Mouse (Mus musculus) stomach, postnatal 0 days (tissue): Measurements from ENCODE around the gene Ogg1.

Experiments used
- CTCF ChIP-seq: IDR thresholded peaks from 2 replicates; pipeline ENCODE4 v1.5.1; 2016; ENCODE audit warnings: antibody characterized with exemption, low read depth, mild to moderate bottlenecking, moderate library complexity
- EP300 ChIP-seq: optimal IDR thresholded peaks from 2 replicates; pipeline ENCODE3; 2016; ENCODE audit warnings: antibody characterized with exemption

- no peak for TF ChIP-seq CTCF
- no peak for TF ChIP-seq EP300
These were observed 17.5 kb downstream of the Ogg1 start for GRCm38 (mm10) chr6:113344321-113344720.
